Mouse (Mus musculus): Measurements from ENCODE around the gene Asb3. TPM values are rescaled to one million over a fixed set of nuclear protein-coding genes. Genes with fewer than 3 reads are reported as not detected.

Asb3 gene
- total RNA-seq (2018; cell fraction: chromatin; rRNA removed) = 10 to 100 TPM in 23 of 26 experiments, 1 to 10 TPM in 3; 2.8 to 39.8 (median 31.0) TPM
- total RNA-seq (2018; cell fraction: cytosol; rRNA removed) = 1 to 10 TPM; 3.9 to 9.0 (median 6.9) TPM
- total RNA-seq (2018; cell fraction: nucleus; rRNA removed) = 10 to 100 TPM in 20 of 26 experiments, 1 to 10 TPM in 6; 3.1 to 32.3 (median 18.8) TPM
- 3.7 to 7.3 TPM (median 6.9 TPM) in 3 replicates for polyA plus RNA-seq (2018)

GRCm38 (mm10) chr11:30885171-30885871 is at the start of gene Asb3, which contains the start of gene Gpr75:
Asb3 (plus strand) TSS chr11:30885416.
Gpr75 (plus strand) TSS chr11:30885358.
- Histone ChIP-seq H3K36me3 (ENCODE audit: inconsistent target) (peaks cover 3% of the 10 kb centered on the region; the same call in 1 of the 2 replicates), H3K4me3 (ENCODE audit: inconsistent target) (no peak within 1 kb of the TSS), H3K79me2 (ENCODE audit: inconsistent target) (no peaks in the 10 kb centered on the region), H3K27ac (no peak within 1 kb of the TSS)
- WGBS (ENCODE audit: missing documents) = 22% methylated on average over 23 of the region's 41 CpGs

- Histone ChIP-seq H3K27ac (no peak overlapping the region), H3K79me2 (ENCODE audit: inconsistent target) (no peaks in the 10 kb centered on the region), H3K36me3 (ENCODE audit: inconsistent target) (peaks cover 58% of the 10 kb centered on the region), H3K4me3 (ENCODE audit: inconsistent target) (no peak overlapping the region)
- 93% methylated on average over 2 of the region's 2 CpGs for WGBS (ENCODE audit: missing documents)
These were observed 46.4 kb upstream of the Asb3 start for GRCm38 (mm10) chr11:30838793-30839192.

- WGBS (ENCODE audit: missing documents) = 100% methylated on average over 1 of the region's 1 CpGs
- H3K79me2 ChIP-seq (ENCODE audit: inconsistent target) = no peaks in the 10 kb centered on the region
- peaks cover 52% of the 10 kb centered on the region for H3K36me3 ChIP-seq (ENCODE audit: inconsistent target)
- no peak overlapping the region for H3K4me3 ChIP-seq (ENCODE audit: inconsistent target)
- no peak overlapping the region for H3K27ac ChIP-seq
These were observed 40.9 kb upstream of the Asb3 start for GRCm38 (mm10) chr11:30844355-30844754.

GRCm38 (mm10) chr11:30872425-30872824 is 12.8 kb upstream of the Asb3 start:
- no peak overlapping the region for H3K27ac ChIP-seq
- peaks cover 45% of the 10 kb centered on the region for H3K36me3 ChIP-seq (ENCODE audit: inconsistent target)
- H3K79me2 ChIP-seq (ENCODE audit: inconsistent target) = no peaks in the 10 kb centered on the region
- H3K4me3 ChIP-seq (ENCODE audit: inconsistent target) = no peak overlapping the region

GRCm38 (mm10) chr11:30888153-30888552 is 2.9 kb downstream of the Asb3 start:
- Histone ChIP-seq H3K79me2 (ENCODE audit: inconsistent target) (no peaks in the 10 kb centered on the region), H3K4me3 (ENCODE audit: inconsistent target) (no peak overlapping the region), H3K27ac (no peak overlapping the region), H3K36me3 (ENCODE audit: inconsistent target) (no peaks in the 10 kb centered on the region)
- WGBS (ENCODE audit: missing documents) = 100% methylated on average over 2 of the region's 2 CpGs

- 100% methylated on average over 1 of the region's 1 CpGs for WGBS (ENCODE audit: missing documents)
- no peak overlapping the region for H3K27ac ChIP-seq
These were observed 11.0 kb downstream of the Asb3 start for GRCm38 (mm10) chr11:30896201-30896600.

GRCm38 (mm10) chr11:30899312-30899711 is 14.1 kb downstream of the Asb3 start:
- Histone ChIP-seq H3K4me3 (ENCODE audit: inconsistent target) (no peak overlapping the region), H3K27ac (no peak overlapping the region), H3K36me3 (ENCODE audit: inconsistent target) (no peaks in the 10 kb centered on the region), H3K79me2 (ENCODE audit: inconsistent target) (no peaks in the 10 kb centered on the region)

More at GRCm38 (mm10) chr11:30896201-30896600, 11.0 kb downstream of the Asb3 start:
- Histone ChIP-seq H3K36me3 (ENCODE audit: inconsistent target) (no peaks in the 10 kb centered on the region), H3K4me3 (ENCODE audit: inconsistent target) (no peak overlapping the region), H3K79me2 (ENCODE audit: inconsistent target) (no peaks in the 10 kb centered on the region)

- no peaks in the 10 kb centered on the region for H3K36me3 ChIP-seq (ENCODE audit: inconsistent target)
- WGBS (ENCODE audit: missing documents) = 86% methylated on average over 3 of the region's 3 CpGs
- no peak overlapping the region for H3K27ac ChIP-seq
- no peaks in the 10 kb centered on the region for H3K79me2 ChIP-seq (ENCODE audit: inconsistent target)
- no peak overlapping the region for H3K4me3 ChIP-seq (ENCODE audit: inconsistent target)
These were observed 27.1 kb downstream of the Asb3 start for GRCm38 (mm10) chr11:30912311-30912710.

- no peaks in the 10 kb centered on the region for H3K79me2 ChIP-seq (ENCODE audit: inconsistent target)
- 82% methylated on average over 1 of the region's 1 CpGs for WGBS (ENCODE audit: missing documents)
These were observed 35.4 kb downstream of the Asb3 start for GRCm38 (mm10) chr11:30920641-30921040.

GRCm38 (mm10) chr11:30923283-30923682 is 38.1 kb downstream of the Asb3 start:
- H3K79me2 ChIP-seq (ENCODE audit: inconsistent target) = no peaks in the 10 kb centered on the region
- H3K4me3 ChIP-seq (ENCODE audit: inconsistent target) = no peak overlapping the region
- H3K36me3 ChIP-seq (ENCODE audit: inconsistent target) = no peaks in the 10 kb centered on the region
- no peak overlapping the region for H3K27ac ChIP-seq
- WGBS (ENCODE audit: missing documents) = 98% methylated on average over 3 of the region's 3 CpGs

More at GRCm38 (mm10) chr11:30920641-30921040, 35.4 kb downstream of the Asb3 start:
- Histone ChIP-seq H3K27ac (no peak overlapping the region), H3K36me3 (ENCODE audit: inconsistent target) (no peaks in the 10 kb centered on the region), H3K4me3 (ENCODE audit: inconsistent target) (no peak overlapping the region)

GRCm38 (mm10) chr11:30928079-30928478 is 42.9 kb downstream of the Asb3 start:
- no peak overlapping the region for H3K27ac ChIP-seq
- H3K4me3 ChIP-seq (ENCODE audit: inconsistent target) = no peak overlapping the region
- no peaks in the 10 kb centered on the region for H3K79me2 ChIP-seq (ENCODE audit: inconsistent target)
- 0 out of 2 replicates have a peak, but pooled peaks cover 6% of the 10 kb centered on the region for H3K36me3 ChIP-seq (ENCODE audit: inconsistent target)

GRCm38 (mm10) chr11:30928498-30928897 is 43.3 kb downstream of the Asb3 start:
- no peaks in the 10 kb centered on the region for H3K79me2 ChIP-seq (ENCODE audit: inconsistent target)
- H3K4me3 ChIP-seq (ENCODE audit: inconsistent target) = no peak overlapping the region
- H3K36me3 ChIP-seq (ENCODE audit: inconsistent target) = 0 out of 2 replicates have a peak, but pooled peaks cover 6% of the 10 kb centered on the region
- H3K27ac ChIP-seq = no peak overlapping the region
- no CpG with 5 or more reads among the region's 1 CpGs for WGBS (ENCODE audit: missing documents)

- Histone ChIP-seq H3K27ac (no peak overlapping the region), H3K4me3 (ENCODE audit: inconsistent target) (no peak overlapping the region), H3K79me2 (ENCODE audit: inconsistent target) (no peaks in the 10 kb centered on the region), H3K36me3 (ENCODE audit: inconsistent target) (peaks cover 56% of the 10 kb centered on the region)
- 52% methylated on average over 2 of the region's 2 CpGs for WGBS (ENCODE audit: missing documents)
These were observed 58.3 kb downstream of the Asb3 start for GRCm38 (mm10) chr11:30943522-30943921.

GRCm38 (mm10) chr11:30952829-30953228 is 67.6 kb downstream of the Asb3 start:
- peaks cover 33% of the 10 kb centered on the region for H3K36me3 ChIP-seq (ENCODE audit: inconsistent target)
- peak overlapping the region; percentile 78; the same call in 1 of the 2 replicates for H3K4me3 ChIP-seq (ENCODE audit: inconsistent target)
- no peak overlapping the region for H3K27ac ChIP-seq
- WGBS (ENCODE audit: missing documents) = 75% methylated on average over 5 of the region's 5 CpGs
- H3K79me2 ChIP-seq (ENCODE audit: inconsistent target) = peaks cover 30% of the 10 kb centered on the region; the same call in 1 of the 2 replicates

GRCm38 (mm10) chr11:30953469-30954154 is 68.4 kb downstream of the Asb3 start:
- Histone ChIP-seq H3K27ac (peak overlapping the region; percentile 34), H3K79me2 (ENCODE audit: inconsistent target) (peaks cover 30% of the 10 kb centered on the region; the same call in 1 of the 2 replicates), H3K4me3 (ENCODE audit: inconsistent target) (peak overlapping the region; percentile 78), H3K36me3 (ENCODE audit: inconsistent target) (peaks cover 27% of the 10 kb centered on the region; the same call in 1 of the 2 replicates)
- WGBS (ENCODE audit: missing documents) = 2% methylated on average over 31 of the region's 32 CpGs

Data from macrophage (primary cell).